Mouse (Mus musculus) midbrain, embryonic 10.5 days (tissue): ENCODE data around the gene Pcsk7. TPM values are rescaled to one million over a fixed set of nuclear protein-coding genes. Genes with fewer than 3 reads are reported as not detected.

ENCODE experiments used
- DNase-seq: peaks from one replicate; pipeline ENCODE4 v3.0.0-alpha.2; 2017; ENCODE audit warnings: low spot score
- H3K27ac ChIP-seq: fragments of 300-500 bp; sonication (generic); replicated peaks from 2 replicates; pipeline ENCODE4 v1.5.1; 2016; ENCODE audit warnings: mild to moderate bottlenecking
- H3K27me3 ChIP-seq: fragments of 300-500 bp; sonication (generic); 2 replicates; pipeline ENCODE4 v1.6.1; 2016; ENCODE audit warnings: low read depth, mild to moderate bottlenecking; ENCODE audit not compliant: poor library complexity, severe bottlenecking
- H3K36me3 ChIP-seq: fragments of 300-500 bp; sonication (generic); 2 replicates; pipeline ENCODE4 v1.6.1; 2016; ENCODE audit warnings: mild to moderate bottlenecking, moderate library complexity
- H3K4me1 ChIP-seq: fragments of 300-500 bp; sonication (generic); 2 replicates; pipeline ENCODE4 v1.6.1; 2016
- H3K4me3 ChIP-seq: fragments of 300-500 bp; sonication (generic); 2 replicates; pipeline ENCODE4 v1.5.1; 2016; ENCODE audit warnings: mild to moderate bottlenecking, moderate library complexity
- H3K9me3 ChIP-seq: fragments of 300-500 bp; sonication (generic); replicated peaks from 2 replicates; pipeline ENCODE4 v1.6.1; 2016; ENCODE audit warnings: mild to moderate bottlenecking
- WGBS: fragments of 180-500 bp; shearing (Covaris S2); methylation state at CpG from one replicate; pipeline ENCODE4 v1.1.7; 2016; 5-methylcytosine and 5-hydroxymethylcytosine counted together
- polyA plus RNA-seq: library from polyadenylated mRNA; unstranded; fragments of >200 nt; fragmentation: Nextera tagmentation; extraction: Ambion mirVana; gene quantifications from 2 replicates; pipeline ENCODE4 v1.2.1, GENCODE M21; 2016

Pcsk7 gene
- polyA plus RNA-seq, 1 experiment from 2014 or later = 18.7 TPM

DNA sequence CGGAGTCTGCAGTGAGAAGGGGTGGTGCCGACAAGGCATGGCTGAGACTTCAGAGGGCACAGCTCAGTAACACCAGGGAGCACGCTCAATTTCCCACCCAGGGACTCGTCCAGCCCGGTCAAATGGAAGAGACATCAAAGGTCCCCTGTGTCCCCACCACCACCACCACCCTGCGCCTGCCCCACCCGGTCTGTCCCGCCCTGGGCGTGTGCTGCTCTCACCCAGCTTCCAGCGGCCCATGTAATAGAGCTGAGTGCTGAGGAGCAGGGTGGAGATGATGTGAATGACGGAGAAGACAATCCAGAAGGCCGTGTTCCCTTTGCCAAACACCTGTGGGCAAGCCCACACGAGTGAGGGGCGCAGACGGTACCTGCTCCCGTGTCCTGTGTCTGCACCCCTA, 36.2 kb downstream of the Pcsk7 start:
- Histone ChIP-seq H3K4me1 (no peaks in the 10 kb centered on the region; the same call in 1 of the 2 replicates), H3K36me3 (peaks cover 86% of the 10 kb centered on the region), H3K4me3 (no peak overlapping the region), H3K9me3 (no peaks in the 10 kb centered on the region), H3K27ac (no peak overlapping the region), H3K27me3 (no peaks in the 10 kb centered on the region)
- no peak for DNase-seq
- WGBS = 88% methylated on average over 16 of the region's 16 CpGs

DNA sequence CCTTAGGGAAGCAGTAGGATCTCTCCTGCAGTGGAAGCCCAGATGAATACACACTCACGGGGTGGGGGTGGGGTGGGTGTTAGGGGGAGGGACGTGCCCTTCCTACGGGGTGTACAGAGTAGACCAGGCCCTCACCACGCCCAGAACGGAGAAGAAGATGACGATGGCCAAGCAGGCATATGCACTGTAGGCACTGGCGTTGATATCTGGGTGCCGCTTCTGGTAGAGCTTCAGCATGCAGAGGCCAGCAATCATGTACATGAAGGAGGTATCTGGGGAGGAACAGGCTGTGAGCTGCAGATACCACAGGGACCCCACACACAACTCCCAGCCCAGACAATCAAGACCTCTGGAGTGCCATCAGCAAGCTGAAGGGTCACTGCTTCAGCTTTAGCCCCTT, 36.6 kb downstream of the Pcsk7 start:
- Histone ChIP-seq H3K36me3 (peaks cover 89% of the 10 kb centered on the region), H3K27ac (no peak overlapping the region), H3K4me1 (no peaks in the 10 kb centered on the region; the same call in 1 of the 2 replicates), H3K27me3 (no peaks in the 10 kb centered on the region), H3K4me3 (no peak overlapping the region), H3K9me3 (no peaks in the 10 kb centered on the region)
- DNase-seq = no peak
- 90% methylated on average over 8 of the region's 8 CpGs for WGBS

DNA sequence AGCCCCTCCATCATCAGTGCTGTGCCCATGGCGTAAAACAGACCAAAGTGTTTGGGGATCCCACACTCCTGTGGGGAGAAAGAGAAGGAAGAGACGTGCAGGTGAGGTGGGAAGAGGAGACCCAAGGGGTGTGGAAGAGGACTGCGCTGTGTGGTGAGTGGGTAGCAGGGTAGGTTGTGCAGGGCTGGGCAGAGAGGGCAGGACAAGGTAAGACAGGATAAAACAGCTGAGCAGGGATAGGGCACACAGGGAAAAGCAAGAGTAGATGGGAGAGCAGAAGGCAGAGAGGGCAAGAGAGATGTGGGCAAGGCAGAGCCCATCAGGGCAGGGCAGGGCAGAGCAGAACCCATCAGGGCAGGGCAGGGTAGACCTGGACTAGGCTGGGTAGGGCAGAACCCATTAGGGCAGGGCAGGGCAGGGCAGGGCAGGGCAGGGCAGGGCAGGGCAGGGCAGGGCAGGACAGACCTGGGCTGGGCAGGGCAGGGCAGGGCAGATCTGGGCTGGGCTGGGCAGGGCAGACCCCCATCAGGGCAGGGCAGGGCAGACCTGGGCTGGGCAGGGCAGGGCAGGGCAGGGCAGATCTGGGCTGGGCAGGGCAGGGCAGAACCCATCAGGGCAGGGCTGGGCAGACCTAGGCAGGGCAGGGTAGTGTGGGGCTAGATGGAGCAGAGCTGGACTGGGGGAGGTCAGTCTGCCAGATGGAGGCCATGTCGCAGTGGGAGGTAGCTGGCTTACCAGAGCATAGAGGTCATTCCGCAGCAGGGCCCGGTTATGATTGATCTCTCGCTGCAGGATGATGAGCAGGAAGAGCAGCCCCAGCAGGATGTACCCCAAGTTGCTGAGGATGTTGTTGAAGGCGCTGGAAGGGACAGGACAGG, 37.6 kb downstream of the Pcsk7 start:
- DNase-seq = no peak
- Histone ChIP-seq H3K36me3 (peaks cover 89% of the 10 kb centered on the region), H3K27ac (no peak overlapping the region), H3K27me3 (no peaks in the 10 kb centered on the region), H3K4me1 (no peaks in the 10 kb centered on the region; the same call in 1 of the 2 replicates), H3K9me3 (no peaks in the 10 kb centered on the region), H3K4me3 (no peak overlapping the region)
- WGBS = 88% methylated on average over 8 of the region's 8 CpGs

DNA sequence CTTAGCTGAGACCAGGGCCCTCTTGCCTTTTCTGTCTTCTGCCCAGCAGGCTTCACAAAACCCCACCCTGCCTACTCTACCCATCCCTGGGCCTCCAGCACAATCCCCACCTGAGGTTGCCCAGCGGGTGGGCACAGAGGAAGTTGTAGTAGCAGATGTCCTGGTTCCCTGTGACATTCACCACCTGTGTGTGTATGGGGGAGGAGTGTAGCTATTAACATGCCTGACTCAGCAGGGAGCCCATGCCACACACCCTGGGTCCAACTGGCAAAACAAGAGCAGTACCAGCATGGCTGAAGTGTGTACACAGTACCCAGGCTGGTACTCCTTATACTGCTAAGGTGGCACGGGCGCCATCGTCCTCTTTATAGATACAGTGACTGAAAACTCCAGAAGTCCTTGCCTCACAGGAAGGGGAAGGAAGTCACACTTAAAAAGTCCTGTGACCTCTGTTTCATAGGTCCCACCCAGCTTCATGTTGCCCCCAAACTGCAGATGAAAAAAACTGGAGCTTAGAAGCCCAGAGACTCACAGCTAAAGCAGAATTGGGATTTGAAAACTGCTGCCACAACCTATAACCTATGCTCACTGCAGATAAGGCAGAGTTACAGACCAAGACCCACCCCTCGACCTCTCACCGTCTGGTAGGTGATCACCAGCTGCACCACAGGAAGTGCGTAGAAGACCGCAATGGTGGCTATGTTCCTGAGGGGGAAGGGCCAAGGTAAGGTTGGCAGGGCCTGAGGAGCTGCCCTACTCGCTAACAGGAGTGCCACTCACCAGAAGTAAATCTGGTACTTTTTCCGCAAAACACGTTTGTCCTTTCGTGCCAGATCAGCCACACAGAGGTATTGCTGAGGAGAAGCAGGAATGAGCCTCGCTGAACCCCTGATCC, 38.5 kb downstream of the Pcsk7 start:
- DNase-seq = no peak
- Histone ChIP-seq H3K4me1 (no peaks in the 10 kb centered on the region; the same call in 1 of the 2 replicates), H3K36me3 (peaks cover 91% of the 10 kb centered on the region), H3K27me3 (no peaks in the 10 kb centered on the region), H3K4me3 (no peak overlapping the region), H3K9me3 (no peaks in the 10 kb centered on the region), H3K27ac (no peak overlapping the region)
- WGBS = 89% methylated on average over 13 of the region's 13 CpGs

DNA sequence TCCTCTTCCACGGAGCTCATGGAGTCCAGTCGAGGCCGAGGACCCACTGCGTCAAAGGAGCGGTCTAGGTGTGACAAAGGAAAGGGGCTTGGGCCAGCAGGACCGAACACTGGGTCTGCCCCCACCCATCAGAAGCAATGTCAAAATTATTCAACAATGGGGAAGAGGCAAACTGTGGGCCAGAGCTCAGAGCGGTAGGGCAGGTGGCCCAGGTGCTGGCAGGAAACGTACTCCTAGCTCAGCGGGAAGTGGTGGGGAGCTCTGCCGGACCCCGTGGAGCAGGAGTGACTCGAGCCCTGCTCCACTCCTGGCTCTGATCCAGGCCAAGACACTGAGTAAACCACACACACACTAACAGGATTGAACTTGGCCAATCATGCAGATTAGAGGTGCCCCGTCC, 39.4 kb downstream of the Pcsk7 start:
- no peak overlapping the region for H3K27ac ChIP-seq
- peaks cover 98% of the 10 kb centered on the region for H3K36me3 ChIP-seq
- DNase-seq = no peak
- H3K27me3 ChIP-seq = no peaks in the 10 kb centered on the region
- H3K9me3 ChIP-seq = no peaks in the 10 kb centered on the region
- 94% methylated on average over 13 of the region's 13 CpGs for WGBS
- no peaks in the 10 kb centered on the region; the same call in 1 of the 2 replicates for H3K4me1 ChIP-seq
- no peak overlapping the region for H3K4me3 ChIP-seq

DNA sequence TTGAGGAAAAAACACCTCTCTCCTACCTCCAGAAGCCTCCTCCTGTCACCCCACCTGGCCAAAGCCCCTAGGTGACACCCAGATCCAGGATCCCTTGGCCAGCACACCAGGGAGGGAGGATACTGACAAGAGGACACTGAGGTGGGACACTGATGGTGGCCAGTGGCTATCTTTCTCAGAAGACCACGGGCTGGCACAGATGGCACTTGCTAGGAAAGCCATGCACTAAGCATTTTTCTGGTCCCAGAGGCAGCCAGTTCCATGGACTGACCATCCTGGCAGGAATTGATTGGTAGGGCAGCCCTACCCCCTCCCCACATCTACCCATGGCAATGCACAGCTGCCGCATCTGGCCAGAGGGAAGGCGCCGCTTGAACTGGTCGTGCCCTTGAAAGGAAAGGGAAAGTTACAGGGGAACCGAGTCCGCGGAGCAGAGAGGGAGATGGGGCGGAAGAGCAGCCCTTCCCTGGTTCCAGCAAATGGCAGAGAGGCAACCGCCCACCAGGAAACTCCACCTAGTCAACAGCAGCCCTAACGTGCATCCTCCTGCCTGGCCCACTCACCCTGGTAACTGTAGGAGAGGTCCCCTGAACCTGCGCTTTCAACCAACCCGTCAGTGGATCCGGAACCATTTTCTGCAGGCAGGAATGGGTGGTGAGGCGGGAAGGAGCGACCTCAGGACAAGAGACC, 40.0 kb downstream of the Pcsk7 start:
- no peak for DNase-seq
- WGBS = 84% methylated on average over 16 of the region's 16 CpGs
- Histone ChIP-seq H3K27ac (no peak overlapping the region), H3K9me3 (no peaks in the 10 kb centered on the region), H3K4me1 (no peaks in the 10 kb centered on the region; the same call in 1 of the 2 replicates), H3K4me3 (no peak overlapping the region), H3K36me3 (peaks cover 97% of the 10 kb centered on the region), H3K27me3 (no peaks in the 10 kb centered on the region)

DNA sequence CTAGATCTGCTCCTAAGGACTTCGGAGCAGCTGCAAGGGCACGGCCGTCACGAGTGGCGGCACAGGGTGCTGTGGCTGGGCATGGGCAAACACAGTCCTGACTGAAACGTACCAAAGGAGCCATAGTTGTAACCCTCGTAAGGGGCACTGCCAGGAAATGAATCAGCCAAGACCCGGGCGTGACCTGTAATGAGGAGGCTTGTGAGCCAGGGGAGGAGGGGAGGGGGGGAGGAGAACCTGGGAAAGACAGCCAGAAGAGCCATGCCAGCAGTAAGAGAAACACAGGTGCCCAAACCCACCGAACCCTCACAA, 40.5 kb downstream of the Pcsk7 start:
- H3K36me3 ChIP-seq = peaks cover 97% of the 10 kb centered on the region
- H3K4me3 ChIP-seq = no peak overlapping the region
- no peaks in the 10 kb centered on the region for H3K27me3 ChIP-seq
- no peaks in the 10 kb centered on the region; the same call in 1 of the 2 replicates for H3K4me1 ChIP-seq
- 90% methylated on average over 10 of the region's 10 CpGs for WGBS
- no peak for DNase-seq
- H3K27ac ChIP-seq = no peak overlapping the region
- no peaks in the 10 kb centered on the region for H3K9me3 ChIP-seq

DNA sequence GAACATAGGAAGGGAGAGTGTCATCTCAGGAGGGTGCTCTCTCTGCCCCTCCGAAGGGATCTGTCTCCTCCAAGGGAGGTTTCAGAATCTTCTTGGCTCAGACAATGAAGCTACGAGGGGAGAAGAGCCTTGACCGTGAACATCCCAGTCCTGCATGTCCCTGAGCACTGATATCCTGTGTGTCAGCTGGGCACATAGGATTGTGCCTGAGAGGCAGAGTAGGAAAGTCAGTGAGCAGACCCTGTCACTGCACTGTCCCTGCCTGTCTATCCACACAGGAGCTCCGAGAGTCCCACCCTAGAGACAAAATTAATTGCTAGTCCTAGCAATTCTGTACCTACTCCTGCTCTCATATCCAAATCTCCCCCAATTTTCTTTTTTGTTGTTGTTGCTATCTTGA, 45.8 kb downstream of the Pcsk7 start:
- Histone ChIP-seq H3K27me3 (no peaks in the 10 kb centered on the region), H3K36me3 (peaks cover 54% of the 10 kb centered on the region), H3K4me1 (peaks cover 30% of the 10 kb centered on the region), H3K27ac (no peak overlapping the region), H3K4me3 (no peak overlapping the region), H3K9me3 (no peaks in the 10 kb centered on the region)
- WGBS = 89% methylated on average over 4 of the region's 4 CpGs
- DNase-seq = no peak

DNA sequence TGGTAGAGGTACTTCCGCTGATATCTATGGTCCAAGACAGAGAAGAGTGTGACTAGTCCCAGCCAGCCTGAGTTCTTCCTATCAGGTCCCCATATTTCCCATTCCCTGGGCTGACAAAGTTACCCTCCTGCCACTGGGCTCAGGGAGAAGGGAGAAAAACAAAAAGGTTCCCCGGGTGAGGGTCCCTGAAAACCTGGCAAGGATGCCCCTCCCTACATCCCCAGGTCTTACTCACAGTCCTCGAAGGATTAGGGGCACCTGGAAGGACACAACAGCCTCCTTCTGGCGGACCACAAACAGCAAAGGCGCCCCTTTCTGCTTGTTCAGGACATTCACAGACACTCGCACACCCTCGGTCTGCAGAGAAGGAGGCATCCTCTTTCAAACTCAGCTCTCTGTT, 46.6 kb downstream of the Pcsk7 start:
- no peak overlapping the region for H3K27ac ChIP-seq
- peaks cover 30% of the 10 kb centered on the region for H3K4me1 ChIP-seq
- H3K36me3 ChIP-seq = peaks cover 47% of the 10 kb centered on the region
- H3K27me3 ChIP-seq = no peaks in the 10 kb centered on the region
- H3K9me3 ChIP-seq = no peaks in the 10 kb centered on the region
- DNase-seq = no peak
- WGBS = 84% methylated on average over 7 of the region's 7 CpGs
- peak overlapping the region; percentile 92; the same call in 1 of the 2 replicates for H3K4me3 ChIP-seq

DNA sequence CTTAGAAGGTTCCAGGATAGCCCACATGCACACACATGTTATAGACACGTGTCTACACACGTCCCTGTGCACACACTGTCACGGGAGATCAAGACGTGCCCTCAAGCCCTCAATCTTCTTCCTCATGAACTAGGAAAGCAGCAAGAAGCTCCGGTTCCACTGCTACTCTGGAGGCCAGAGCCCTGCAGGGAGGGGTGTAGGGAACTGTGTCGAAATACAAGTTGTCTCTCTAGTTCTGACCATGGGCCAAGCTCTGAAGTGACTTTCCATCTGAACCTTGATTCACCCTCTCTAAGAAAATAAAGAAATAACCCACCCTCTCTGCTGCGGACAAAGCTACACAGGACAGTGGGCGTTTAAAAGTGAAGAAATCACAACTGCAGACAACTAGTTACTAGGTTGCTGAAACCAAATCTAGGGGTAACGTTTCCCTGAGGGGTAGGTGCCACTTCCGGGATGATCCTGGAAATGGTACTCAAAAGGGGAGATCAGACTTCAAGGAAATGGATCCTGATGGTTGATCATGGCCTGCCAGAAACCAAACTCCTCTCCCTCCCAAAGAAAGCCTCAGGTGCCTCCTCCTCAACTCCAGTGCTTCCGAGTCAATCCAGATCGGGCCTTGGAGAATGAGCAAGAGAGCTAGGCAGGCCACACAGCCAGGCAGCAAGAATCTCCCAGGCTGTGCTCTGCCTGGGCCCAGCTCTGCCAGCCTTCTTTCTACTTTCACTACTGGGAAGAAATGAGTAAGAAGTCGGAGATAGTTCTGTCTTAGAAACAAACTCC, 47.4 kb downstream of the Pcsk7 start:
- 70% methylated on average over 13 of the region's 13 CpGs for WGBS
- H3K9me3 ChIP-seq = no peaks in the 10 kb centered on the region
- H3K36me3 ChIP-seq = peaks cover 38% of the 10 kb centered on the region
- H3K27me3 ChIP-seq = no peaks in the 10 kb centered on the region
- DNase-seq = no peak
- H3K27ac ChIP-seq = 0 out of 2 replicates have a peak overlapping the region, but pooled peaks have one; percentile 46
- peaks cover 30% of the 10 kb centered on the region for H3K4me1 ChIP-seq
- H3K4me3 ChIP-seq = peak overlapping the region; percentile 92

DNA sequence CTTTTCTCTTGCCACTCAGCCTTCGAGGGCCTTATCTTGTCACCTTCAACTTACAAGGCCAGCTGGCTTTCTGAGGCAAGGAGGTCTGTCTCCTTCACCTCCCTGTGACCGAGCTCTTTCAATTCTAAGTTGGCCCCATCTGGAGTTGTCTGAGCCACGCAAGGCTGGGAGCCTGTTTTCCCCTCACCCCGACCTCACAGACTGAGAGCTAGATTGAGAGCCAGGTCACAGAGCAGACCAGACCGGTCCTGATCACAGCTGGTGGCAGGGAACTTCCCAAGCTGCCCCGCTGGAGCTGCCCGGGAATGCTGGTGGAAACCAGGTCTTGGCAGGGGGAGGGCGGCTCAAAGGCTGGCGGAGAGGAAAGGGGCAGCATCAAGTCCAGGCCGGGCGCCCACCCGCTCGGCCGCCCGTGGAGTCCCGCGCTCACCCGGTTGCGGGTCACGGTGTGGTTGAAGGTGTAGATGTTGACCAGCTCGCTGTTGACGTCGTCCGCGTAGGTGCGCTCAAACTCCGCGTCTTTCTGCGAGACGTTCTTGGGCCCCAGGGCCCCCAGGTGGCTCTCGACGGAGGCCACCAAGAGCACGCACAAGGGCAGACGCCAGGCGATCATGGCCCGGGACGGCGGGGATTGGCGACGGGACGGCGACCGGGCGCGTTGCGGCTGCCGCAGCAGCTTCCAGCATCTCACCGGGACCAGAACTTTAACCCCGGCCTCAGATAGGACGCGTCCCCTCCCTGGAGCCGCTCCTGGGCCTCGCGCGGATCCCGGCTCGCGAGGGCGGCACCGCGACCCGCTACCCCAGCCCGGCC, 48.2 kb downstream of the Pcsk7 start:
- Histone ChIP-seq H3K4me3 (peak overlapping the region; percentile 92), H3K27me3 (no peaks in the 10 kb centered on the region), H3K36me3 (peaks cover 31% of the 10 kb centered on the region), H3K9me3 (no peaks in the 10 kb centered on the region), H3K27ac (peak overlapping the region; percentile 93), H3K4me1 (peaks cover 30% of the 10 kb centered on the region)
- DNase-seq = peak; percentile 57
- WGBS = under 1% methylated on average over 63 of the region's 63 CpGs
